31 mouse cellular contexts compared by ENCODE assay signal in genomic region chr16:28893266-28893665, GRCm38 (mm10). TPM values are rescaled to one million over a fixed set of nuclear protein-coding genes. Genes with fewer than 3 reads are reported as not detected.
A peak's percentile ranks its signal among the peaks of the same experiment; 100 is the strongest.
DNase-seq lines count a peak whose midpoint lies in the region; ATAC-seq and TF ChIP-seq lines count a peak whose summit lies in the region.
"Had no signal": no experiment of that assay in that cellular context is flagged by ENCODE, and none has a peak within 500 bp of the region (broad histone marks: within the 10 kb centered on the region; RNA-seq: fewer than 3 reads in every experiment).

No protein-coding gene starts in this region.

- H3K9ac ChIP-seq in hindbrain, embryonic 12.5 days = no peak overlapping the region
- H3K9ac ChIP-seq in hindbrain, postnatal 0 days (replicated peaks; ENCODE audit: low read length) = no peak overlapping the region
- H3K9ac ChIP-seq in midbrain, embryonic 12.5 days (replicated peaks) = no peak overlapping the region
- no peak overlapping the region for H3K9ac ChIP-seq in midbrain, postnatal 0 days (replicated peaks; ENCODE audit: low read length, poor library complexity, severe bottlenecking)
- H3K9ac ChIP-seq: embryonic facial prominence, embryonic 15.5 days; forebrain, embryonic 13.5 days; limb, embryonic 12.5 days; liver, embryonic 15.5 days; lung, embryonic 15.5 days; neural tube, embryonic 13.5 days had no signal

- no peaks in the 10 kb centered on the region for H3K27me3 ChIP-seq in hindbrain, embryonic 12.5 days
- H3K27me3 ChIP-seq in hindbrain, postnatal 0 days (ENCODE audit: insufficient read depth, low read length) = no peaks in the 10 kb centered on the region
- no peaks in the 10 kb centered on the region for H3K27me3 ChIP-seq in midbrain, embryonic 12.5 days
- H3K27me3 ChIP-seq in midbrain, postnatal 0 days (ENCODE audit: insufficient read depth, low read length) = no peaks in the 10 kb centered on the region
- H3K27me3 ChIP-seq: forebrain, embryonic 13.5 days; limb, embryonic 12.5 days; liver, embryonic 15.5 days; lung, embryonic 15.5 days; megakaryocyte, embryonic 14.5 days had no signal

- no peak overlapping the region for H3K4me2 ChIP-seq in hindbrain, embryonic 12.5 days (replicated peaks)
- H3K4me2 ChIP-seq in hindbrain, postnatal 0 days (ENCODE audit: low read depth, low read length) = no peak overlapping the region
- H3K4me2 ChIP-seq in midbrain, embryonic 12.5 days (replicated peaks) = no peak overlapping the region
- H3K4me2 ChIP-seq in midbrain, postnatal 0 days (ENCODE audit: low read depth, low read length, poor library complexity, severe bottlenecking) = no peak overlapping the region
- H3K4me2 ChIP-seq: embryonic facial prominence, embryonic 15.5 days; forebrain, embryonic 13.5 days; limb, embryonic 12.5 days; liver, embryonic 15.5 days; lung, embryonic 15.5 days; neural tube, embryonic 13.5 days had no signal

- no peak overlapping the region for H3K4me3 ChIP-seq in hindbrain, embryonic 12.5 days
- no peak overlapping the region for H3K4me3 ChIP-seq in hindbrain, postnatal 0 days (ENCODE audit: low read length)
- H3K4me3 ChIP-seq in midbrain, embryonic 12.5 days = no peak overlapping the region
- no peak overlapping the region for H3K4me3 ChIP-seq in midbrain, postnatal 0 days (ENCODE audit: low read depth, low read length)
- H3K4me3 ChIP-seq: embryonic facial prominence, embryonic 15.5 days; forebrain, embryonic 13.5 days; hindbrain, embryonic 10.5 days; limb, embryonic 12.5 days; liver, embryonic 15.5 days; lung, embryonic 15.5 days; megakaryocyte, embryonic 14.5 days; neural tube, embryonic 13.5 days had no signal

- H3K4me1 ChIP-seq in hindbrain, embryonic 12.5 days = peaks cover 17% of the 10 kb centered on the region
- peaks cover 4% of the 10 kb centered on the region; the same call in 1 of the 2 replicates for H3K4me1 ChIP-seq in hindbrain, postnatal 0 days (ENCODE audit: insufficient read depth, low read length)
- peaks cover 2% of the 10 kb centered on the region; the same call in 1 of the 2 replicates for H3K4me1 ChIP-seq in midbrain, embryonic 12.5 days
- H3K4me1 ChIP-seq in midbrain, postnatal 0 days (ENCODE audit: insufficient read depth, low read length) = peaks cover 2% of the 10 kb centered on the region; the same call in 1 of the 2 replicates
- H3K4me1 ChIP-seq: liver, embryonic 15.5 days; megakaryocyte, embryonic 14.5 days had no signal

- H3K9me3 ChIP-seq in hindbrain, embryonic 12.5 days (replicated peaks) = peaks cover 8% of the 10 kb centered on the region
- H3K9me3 ChIP-seq in hindbrain, postnatal 0 days (ENCODE audit: low read length) = no peaks in the 10 kb centered on the region
- H3K9me3 ChIP-seq in midbrain, embryonic 12.5 days = peaks cover 13% of the 10 kb centered on the region
- H3K9me3 ChIP-seq in midbrain, postnatal 0 days (ENCODE audit: low read length) = no peaks in the 10 kb centered on the region
- H3K9me3 ChIP-seq: embryonic facial prominence, embryonic 15.5 days; liver, embryonic 15.5 days; lung, embryonic 15.5 days had no signal

- H3K36me3 ChIP-seq in hindbrain, embryonic 12.5 days = peaks cover 7% of the 10 kb centered on the region; the same call in 1 of the 2 replicates
- H3K36me3 ChIP-seq in hindbrain, postnatal 0 days (ENCODE audit: insufficient read depth, low read length) = no peaks in the 10 kb centered on the region
- 0 out of 2 replicates have a peak, but pooled peaks cover 7% of the 10 kb centered on the region for H3K36me3 ChIP-seq in midbrain, embryonic 12.5 days
- H3K36me3 ChIP-seq in midbrain, postnatal 0 days (ENCODE audit: insufficient read depth, low read length) = no peaks in the 10 kb centered on the region
- H3K36me3 ChIP-seq: embryonic facial prominence, embryonic 15.5 days; liver, embryonic 15.5 days; lung, embryonic 15.5 days had no signal

- ATAC-seq in hindbrain, embryonic 12.5 days (ENCODE audit: low FRiP score) = 0 out of 2 replicates have a peak, but pooled peaks have one; percentile 5
- no peak for ATAC-seq in hindbrain, postnatal 0 days
- ATAC-seq in midbrain, embryonic 12.5 days (ENCODE audit: low FRiP score, low read depth) = peak; percentile 36
- no peak for ATAC-seq in midbrain, postnatal 0 days (ENCODE audit: low FRiP score)
- no peak for ATAC-seq in megakaryocyte progenitor cell, adult 5-6 weeks (replicated peaks; ENCODE audit: poor library complexity)
- ATAC-seq: forebrain, embryonic 13.5 days had no signal

- no peak for TF ChIP-seq CTCF in hindbrain, postnatal 0 days (IDR thresholded peaks at IDR 0.05; ENCODE audit: low read depth)
- TF ChIP-seq CTCF in midbrain, postnatal 0 days (IDR thresholded peaks at IDR 0.05) = no peak

- no peak overlapping the region for H3K27ac ChIP-seq in hindbrain, embryonic 12.5 days
- no peak overlapping the region for H3K27ac ChIP-seq in hindbrain, postnatal 0 days
- no peak overlapping the region for H3K27ac ChIP-seq in midbrain, embryonic 12.5 days (replicated peaks)
- no peak overlapping the region for H3K27ac ChIP-seq in midbrain, postnatal 0 days (ENCODE audit: low read depth, low read length)
- H3K27ac ChIP-seq: embryonic facial prominence, embryonic 15.5 days; forebrain, embryonic 13.5 days; limb, embryonic 12.5 days; liver, embryonic 15.5 days; lung, embryonic 15.5 days; neural tube, embryonic 13.5 days had no signal

- no peak for DNase-seq in hindbrain, postnatal 0 days (ENCODE audit: low spot score)
- DNase-seq in midbrain, postnatal 0 days (ENCODE audit: low spot score) = no peak
- DNase-seq in R1 (ENCODE audit: low read depth, low spot score) = peak; percentile 33
- DNase-seq in embryo, embryonic 9.5 days (ENCODE audit: extremely low spot score) = peak; percentile 32
- DNase-seq in layer of hippocampus, adult 8-10 months (ENCODE audit: low spot score in 2 of 2) = no peak
- DNase-seq: adrenal gland, postnatal 36 days; cerebellum, adult 2 months; cerebellum, postnatal 14 days; gastrocnemius, postnatal 14 days; heart, postnatal 14 days; kidney, adult 18-20 months; kidney, postnatal 14 days; lung, postnatal 36 days; midbrain, embryonic 14.5 days; retina, postnatal 1 day; right cerebral cortex, postnatal 25 days; thymus, adult 2 months; thymus, postnatal 36 days had no signal

- 27% methylated on average over 5 of the region's 5 CpGs for whole genome bisulfite sequencing in hindbrain, embryonic 12.5 days
- 27% methylated on average over 5 of the region's 5 CpGs for WGBS in hindbrain, postnatal 0 days
- 32% methylated on average over 5 of the region's 5 CpGs for WGBS in midbrain, embryonic 12.5 days
- 34% methylated on average over 5 of the region's 5 CpGs for WGBS in midbrain, postnatal 0 days

RNA-seq across cellular contexts. Expression of gene Mb21d2, which starts 36.2 kb away (rescaled TPM):
- polyA plus RNA-seq in hindbrain, embryonic 12.5 days (2016; fragmentation: Nextera tagmentation; extraction: Ambion mirVana) = 11.7 and 12.9 TPM in 2 replicates
- total RNA-seq in hindbrain, postnatal 0 days (2014; rRNA removed) = 62.3 and 69.5 TPM in 2 replicates
- 19.9 and 21.4 TPM in 2 replicates for polyA plus RNA-seq in hindbrain, postnatal 0 days (2015; fragmentation: Nextera tagmentation; extraction: Ambion mirVana)
- polyA plus RNA-seq in midbrain, embryonic 12.5 days (2016; fragmentation: Nextera tagmentation; extraction: Ambion mirVana) = 7.9 and 8.7 TPM in 2 replicates
- 51.5 and 55.6 TPM in 2 replicates for total RNA-seq in midbrain, postnatal 0 days (2014; rRNA removed)
- polyA plus RNA-seq in midbrain, postnatal 0 days (2015; fragmentation: Nextera tagmentation; extraction: Ambion mirVana) = 16.5 and 16.9 TPM in 2 replicates
- total RNA-seq in megakaryocyte progenitor cell, adult 5-6 weeks (2015) = not detected in 2 replicates
- 0.24 TPM in 1 of 2 replicates, not detected in the other for total RNA-seq in megakaryocyte progenitor cell, adult 5-6 weeks (2017)
- 10 to 100 TPM; 18.7 to 21.4 (median 20.9) TPM for total RNA-seq in layer of hippocampus, adult 8-10 months (2022)
- total RNA-seq: granulocyte monocyte progenitor cell, adult 5-6 weeks; MEL had no signal

Comparison
In these comparisons a context has a peak if more than half of its experiments do, and no peak if none do; other contexts are left out.
1. ATAC-seq: peak in hindbrain, embryonic 12.5 days (single experiment) and midbrain, embryonic 12.5 days (single experiment); none in hindbrain, postnatal 0 days (single experiment), midbrain, postnatal 0 days (single experiment) and megakaryocyte progenitor cell, adult 5-6 weeks (single experiment).
2. DNase-seq: peak in R1 (single experiment) and embryo, embryonic 9.5 days (single experiment); none in hindbrain, postnatal 0 days (single experiment), midbrain, postnatal 0 days (single experiment) and layer of hippocampus, adult 8-10 months (0 of 2).
3. RNA of gene Mb21d2, which starts 36.2 kb away (total RNA-seq): 62.3 to 69.5 TPM in hindbrain, postnatal 0 days, 51.5 to 55.6 TPM in midbrain, postnatal 0 days and 18.7 to 21.4 TPM in layer of hippocampus, adult 8-10 months; 0.24 TPM in megakaryocyte progenitor cell, adult 5-6 weeks; every median in the first group is over 10 times any median in the second.